29 mouse cellular contexts compared by ENCODE assay signal in the genomic region with DNA sequence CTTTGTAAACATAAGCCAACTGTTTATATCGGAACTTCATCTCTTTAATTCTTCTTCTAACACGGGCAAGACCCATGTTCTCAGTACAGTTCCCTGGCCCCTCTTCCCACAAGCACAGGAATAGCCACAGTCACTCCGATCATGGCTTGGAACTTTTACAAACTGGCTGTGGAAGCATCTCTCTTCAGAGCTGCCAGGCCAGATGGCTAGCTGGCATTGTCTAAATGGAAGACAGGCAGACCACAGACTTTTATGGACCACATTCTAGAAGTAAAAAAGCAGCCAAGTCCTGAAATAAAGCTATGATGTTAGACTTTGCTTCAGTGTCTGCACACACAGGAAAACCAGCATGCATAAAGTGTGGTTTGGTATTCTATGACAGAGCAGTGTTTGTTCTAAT. TPM values are rescaled to one million over a fixed set of nuclear protein-coding genes. Genes with fewer than 3 reads are reported as not detected.
A peak's percentile ranks its signal among the peaks of the same experiment; 100 is the strongest.
DNase-seq lines count a peak whose midpoint lies in the region; ATAC-seq and TF ChIP-seq lines count a peak whose summit lies in the region.
"Had no signal": no experiment of that assay in that cellular context is flagged by ENCODE, and none has a peak within 500 bp of the region (broad histone marks: within the 10 kb centered on the region; RNA-seq: fewer than 3 reads in every experiment).

No protein-coding gene starts in this region.

- no peaks in the 10 kb centered on the region for H3K36me3 ChIP-seq in forebrain, embryonic 16.5 days (ENCODE audit: control insufficient read depth, insufficient read depth)
- no peaks in the 10 kb centered on the region for H3K36me3 ChIP-seq in forebrain, embryonic 10.5 days (replicated peaks)
- H3K36me3 ChIP-seq in kidney, adult 2 months (ENCODE audit: control insufficient read depth, insufficient read depth, low read length) = no peaks in the 10 kb centered on the region
- H3K36me3 ChIP-seq: embryonic facial prominence, embryonic 13.5 days; forebrain, embryonic 12.5 days; heart, embryonic 15.5 days; limb, embryonic 12.5 days; liver, embryonic 13.5 days; lung, embryonic 15.5 days; midbrain, embryonic 12.5 days; neural tube, embryonic 15.5 days had no signal

- no peak for DNase-seq in forebrain, embryonic 10.5 days (ENCODE audit: extremely low spot score, low spot score)
- DNase-seq in left cerebral cortex, adult 2 months (ENCODE audit: extremely low spot score in 1 of 2, low spot score in 2 of 2) = no peak
- DNase-seq in left cerebral cortex, postnatal 4 days = no peak
- peak; percentile 60 for DNase-seq in brain, embryonic 18.5 days (ENCODE audit: low read depth, low spot score)
- peak; percentile 18 to 43 for DNase-seq in left cerebral cortex, postnatal 14 days (ENCODE audit: low spot score in 2 of 2)
- DNase-seq in yolk sac, embryonic 10.5 days (ENCODE audit: low spot score) = no peak
- DNase-seq in kidney, adult 2 months = no peak
- DNase-seq: adrenal gland, postnatal 36 days; heart, adult 2 months; kidney, adult 18-20 months; kidney, postnatal 4 days; liver, embryonic 13.5 days; thymus, postnatal 14 days had no signal

- intact Hi-C loops in left cerebral cortex, adult 2 months (cut with DNase I) = loop anchor here (10.0 kb wide), 1 partner anchor 649 kb away; the partner anchor contains the start of genes Lpxn and Zfp91
- intact Hi-C loops in left cerebral cortex, postnatal 4 days (cut with DNase I) = no loop called here
- intact Hi-C loops in left cerebral cortex, postnatal 14 days (cut with DNase I) = loop anchor here (10.0 kb wide), 1 partner anchor 229 kb away; no protein-coding TSS in a partner anchor

- no peak overlapping the region for H3K4me2 ChIP-seq in forebrain, embryonic 16.5 days (ENCODE audit: low read length)
- H3K4me2 ChIP-seq: embryonic facial prominence, embryonic 13.5 days; forebrain, embryonic 12.5 days; heart, embryonic 15.5 days; limb, embryonic 12.5 days; liver, embryonic 13.5 days; lung, embryonic 15.5 days; midbrain, embryonic 12.5 days; neural tube, embryonic 15.5 days had no signal

- no peak overlapping the region for H3K9ac ChIP-seq in forebrain, embryonic 16.5 days (replicated peaks; ENCODE audit: low read depth, low read length)
- H3K9ac ChIP-seq: embryonic facial prominence, embryonic 13.5 days; forebrain, embryonic 12.5 days; heart, embryonic 15.5 days; limb, embryonic 12.5 days; liver, embryonic 13.5 days; lung, embryonic 15.5 days; midbrain, embryonic 12.5 days; neural tube, embryonic 15.5 days had no signal

- ATAC-seq in forebrain, embryonic 16.5 days = 0 out of 2 replicates have a peak, but pooled peaks have one; percentile 49
- ATAC-seq: Patski had no signal

- no peak for TF ChIP-seq POLR2A in kidney, adult 2 months (IDR thresholded peaks at IDR 0.05; ENCODE audit: low read depth, low read length)

- H3K27ac ChIP-seq in forebrain, embryonic 16.5 days (ENCODE audit: low read length) = no peak overlapping the region
- no peak overlapping the region for H3K27ac ChIP-seq in forebrain, embryonic 10.5 days
- peak overlapping the region; percentile 74 for H3K27ac ChIP-seq in left cerebral cortex, adult 2 months
- no peak overlapping the region for H3K27ac ChIP-seq in kidney, adult 2 months (ENCODE audit: insufficient read depth, low read depth, low read length)
- H3K27ac ChIP-seq: embryonic facial prominence, embryonic 13.5 days; forebrain, embryonic 12.5 days; heart, adult 2 months; heart, embryonic 15.5 days; limb, embryonic 12.5 days; liver, embryonic 13.5 days; lung, embryonic 15.5 days; macrophage; midbrain, embryonic 12.5 days; neural tube, embryonic 15.5 days had no signal

- H3K4me3 ChIP-seq in forebrain, embryonic 16.5 days (replicated peaks; ENCODE audit: low read length) = no peak overlapping the region
- no peak overlapping the region for H3K4me3 ChIP-seq in forebrain, embryonic 10.5 days
- no peak overlapping the region for H3K4me3 ChIP-seq in left cerebral cortex, adult 2 months
- H3K4me3 ChIP-seq in kidney, adult 2 months (ENCODE audit: insufficient read depth, low read depth, low read length) = no peak overlapping the region
- H3K4me3 ChIP-seq: embryonic facial prominence, embryonic 13.5 days; forebrain, embryonic 12.5 days; heart, adult 2 months; heart, embryonic 15.5 days; limb, embryonic 12.5 days; liver, embryonic 13.5 days; lung, embryonic 15.5 days; midbrain, embryonic 12.5 days; neural tube, embryonic 15.5 days had no signal

- 0 out of 2 replicates have a peak, but pooled peaks cover 2% of the 10 kb centered on the region for H3K4me1 ChIP-seq in forebrain, embryonic 16.5 days (replicated peaks; ENCODE audit: control insufficient read depth, insufficient read depth, low read length)
- H3K4me1 ChIP-seq in forebrain, embryonic 10.5 days = no peaks in the 10 kb centered on the region
- no peaks in the 10 kb centered on the region for H3K4me1 ChIP-seq in kidney, adult 2 months (ENCODE audit: control insufficient read depth, insufficient read depth, low read length)
- H3K4me1 ChIP-seq: forebrain, embryonic 12.5 days; heart, embryonic 15.5 days; limb, embryonic 12.5 days; liver, embryonic 13.5 days; lung, embryonic 15.5 days; midbrain, embryonic 12.5 days had no signal

- H3K9me3 ChIP-seq in forebrain, embryonic 16.5 days (ENCODE audit: control insufficient read depth, low read length) = no peaks in the 10 kb centered on the region
- no peaks in the 10 kb centered on the region for H3K9me3 ChIP-seq in forebrain, embryonic 10.5 days
- H3K9me3 ChIP-seq: embryonic facial prominence, embryonic 13.5 days; forebrain, embryonic 12.5 days; heart, embryonic 15.5 days; limb, embryonic 12.5 days; liver, embryonic 13.5 days; lung, embryonic 15.5 days; midbrain, embryonic 12.5 days; neural tube, embryonic 15.5 days had no signal

- no peaks in the 10 kb centered on the region for H3K27me3 ChIP-seq in forebrain, embryonic 16.5 days (replicated peaks; ENCODE audit: control insufficient read depth, insufficient read depth, low read length)
- H3K27me3 ChIP-seq in forebrain, embryonic 10.5 days (ENCODE audit: poor library complexity, severe bottlenecking) = no peaks in the 10 kb centered on the region
- H3K27me3 ChIP-seq in kidney, adult 2 months (replicated peaks; ENCODE audit: control insufficient read depth, insufficient read depth, low read length) = no peaks in the 10 kb centered on the region
- H3K27me3 ChIP-seq: embryonic facial prominence, embryonic 13.5 days; forebrain, embryonic 12.5 days; heart, embryonic 15.5 days; limb, embryonic 12.5 days; liver, embryonic 13.5 days; lung, embryonic 15.5 days; midbrain, embryonic 12.5 days; neural tube, embryonic 15.5 days had no signal

- no peak for TF ChIP-seq CTCF in left cerebral cortex, adult 2 months (IDR thresholded peaks at IDR 0.05)
- no peak for TF ChIP-seq CTCF in kidney, adult 2 months (conservative IDR thresholded peaks at IDR 0.05; ENCODE audit: insufficient read depth, insufficient read length, low read depth, low read length)

- WGBS in forebrain, embryonic 16.5 days = 85% methylated on average over 3 of the region's 3 CpGs
- WGBS in forebrain, embryonic 10.5 days = 88% methylated on average over 3 of the region's 3 CpGs
- 90% methylated on average over 3 of the region's 3 CpGs for WGBS in kidney, adult 2 months

RNA-seq across cellular contexts. Expression of gene Olfr76, which starts 22.4 kb away (rescaled TPM):
- not detected in 2 replicates for polyA plus RNA-seq in forebrain, embryonic 16.5 days (2015; fragmentation: Nextera tagmentation; extraction: Ambion mirVana)
- not detected in 2 replicates for polyA plus RNA-seq in forebrain, embryonic 10.5 days (2016; fragmentation: Nextera tagmentation; extraction: Ambion mirVana)
- total RNA-seq in left cerebral cortex, adult 2 months (2021) = not detected
- not detected for total RNA-seq in left cerebral cortex, postnatal 4 days (2021)
- total RNA-seq in left cerebral cortex, postnatal 14 days (2021) = not detected
- polyA plus RNA-seq in kidney, adult 2 months (2012; rRNA removed) = not detected in 2 replicates
- total RNA-seq: adrenal gland, postnatal 36 days; common myeloid progenitor, adult 5-6 weeks; gastrocnemius, adult 8-10 months; heart, adult 2 months; hematopoietic stem cell, adult 5-6 weeks had no signal
- polyA plus RNA-seq: C2C12; embryonic facial prominence, embryonic 13.5 days; forebrain, embryonic 12.5 days; heart, adult 2 months; heart, embryonic 15.5 days; limb, embryonic 12.5 days; liver, embryonic 13.5 days; lung, embryonic 15.5 days; macrophage; midbrain, embryonic 12.5 days; neural tube, embryonic 15.5 days; Patski; spleen, adult 2 months had no signal

RNA-seq across cellular contexts. Expression of gene Olfr1555-ps1, which starts 24.5 kb away (rescaled TPM):
- polyA plus RNA-seq in forebrain, embryonic 16.5 days (2015; fragmentation: Nextera tagmentation; extraction: Ambion mirVana) = not detected in 2 replicates
- polyA plus RNA-seq in forebrain, embryonic 10.5 days (2016; fragmentation: Nextera tagmentation; extraction: Ambion mirVana) = not detected in 2 replicates
- total RNA-seq in left cerebral cortex, adult 2 months (2021) = not detected
- not detected for total RNA-seq in left cerebral cortex, postnatal 4 days (2021)
- not detected for total RNA-seq in left cerebral cortex, postnatal 14 days (2021)
- polyA plus RNA-seq in kidney, adult 2 months (2012; rRNA removed) = not detected in 2 replicates
- total RNA-seq: adrenal gland, postnatal 36 days; common myeloid progenitor, adult 5-6 weeks; gastrocnemius, adult 8-10 months; heart, adult 2 months; hematopoietic stem cell, adult 5-6 weeks had no signal
- polyA plus RNA-seq: C2C12; embryonic facial prominence, embryonic 13.5 days; forebrain, embryonic 12.5 days; heart, adult 2 months; heart, embryonic 15.5 days; limb, embryonic 12.5 days; liver, embryonic 13.5 days; lung, embryonic 15.5 days; macrophage; midbrain, embryonic 12.5 days; neural tube, embryonic 15.5 days; Patski; spleen, adult 2 months; stomach, embryonic 16.5 days had no signal

RNA-seq across cellular contexts. Expression of gene Olfr1428, which starts 29.8 kb away (rescaled TPM):
- not detected in 2 replicates for polyA plus RNA-seq in forebrain, embryonic 16.5 days (2015; fragmentation: Nextera tagmentation; extraction: Ambion mirVana)
- polyA plus RNA-seq in forebrain, embryonic 10.5 days (2016; fragmentation: Nextera tagmentation; extraction: Ambion mirVana) = not detected in 2 replicates
- total RNA-seq in left cerebral cortex, adult 2 months (2021) = not detected
- total RNA-seq in left cerebral cortex, postnatal 4 days (2021) = not detected
- total RNA-seq in left cerebral cortex, postnatal 14 days (2021) = not detected
- polyA plus RNA-seq in kidney, adult 2 months (2012; rRNA removed) = not detected in 2 replicates
- total RNA-seq: adrenal gland, postnatal 36 days; common myeloid progenitor, adult 5-6 weeks; gastrocnemius, adult 8-10 months; heart, adult 2 months; hematopoietic stem cell, adult 5-6 weeks had no signal
- polyA plus RNA-seq: C2C12; embryonic facial prominence, embryonic 13.5 days; forebrain, embryonic 12.5 days; heart, adult 2 months; heart, embryonic 15.5 days; limb, embryonic 12.5 days; liver, embryonic 13.5 days; lung, embryonic 15.5 days; macrophage; midbrain, embryonic 12.5 days; neural tube, embryonic 15.5 days; Patski; spleen, adult 2 months; stomach, embryonic 16.5 days had no signal

RNA-seq across cellular contexts. Expression of gene Olfr1427, which starts 42.3 kb away (rescaled TPM):
- polyA plus RNA-seq in forebrain, embryonic 16.5 days (2015; fragmentation: Nextera tagmentation; extraction: Ambion mirVana) = not detected in 2 replicates
- polyA plus RNA-seq in forebrain, embryonic 10.5 days (2016; fragmentation: Nextera tagmentation; extraction: Ambion mirVana) = not detected in 2 replicates
- not detected for total RNA-seq in left cerebral cortex, adult 2 months (2021)
- total RNA-seq in left cerebral cortex, postnatal 4 days (2021) = not detected
- total RNA-seq in left cerebral cortex, postnatal 14 days (2021) = not detected
- polyA plus RNA-seq in kidney, adult 2 months (2012; rRNA removed) = not detected in 2 replicates
- total RNA-seq: adrenal gland, postnatal 36 days; common myeloid progenitor, adult 5-6 weeks; gastrocnemius, adult 8-10 months; heart, adult 2 months; hematopoietic stem cell, adult 5-6 weeks had no signal
- polyA plus RNA-seq: C2C12; embryonic facial prominence, embryonic 13.5 days; forebrain, embryonic 12.5 days; heart, adult 2 months; heart, embryonic 15.5 days; limb, embryonic 12.5 days; liver, embryonic 13.5 days; lung, embryonic 15.5 days; macrophage; midbrain, embryonic 12.5 days; neural tube, embryonic 15.5 days; Patski; spleen, adult 2 months; stomach, embryonic 16.5 days had no signal

RNA-seq across cellular contexts. Expression of gene Olfr1426, which starts 53.6 kb away (rescaled TPM):
- not detected in 2 replicates for polyA plus RNA-seq in forebrain, embryonic 16.5 days (2015; fragmentation: Nextera tagmentation; extraction: Ambion mirVana)
- polyA plus RNA-seq in forebrain, embryonic 10.5 days (2016; fragmentation: Nextera tagmentation; extraction: Ambion mirVana) = not detected in 2 replicates
- total RNA-seq in left cerebral cortex, adult 2 months (2021) = not detected
- not detected for total RNA-seq in left cerebral cortex, postnatal 4 days (2021)
- not detected for total RNA-seq in left cerebral cortex, postnatal 14 days (2021)
- polyA plus RNA-seq in kidney, adult 2 months (2012; rRNA removed) = not detected in 2 replicates
- total RNA-seq: adrenal gland, postnatal 36 days; common myeloid progenitor, adult 5-6 weeks; gastrocnemius, adult 8-10 months; heart, adult 2 months; hematopoietic stem cell, adult 5-6 weeks had no signal
- polyA plus RNA-seq: C2C12; embryonic facial prominence, embryonic 13.5 days; forebrain, embryonic 12.5 days; heart, adult 2 months; heart, embryonic 15.5 days; limb, embryonic 12.5 days; liver, embryonic 13.5 days; lung, embryonic 15.5 days; macrophage; midbrain, embryonic 12.5 days; neural tube, embryonic 15.5 days; Patski; spleen, adult 2 months; stomach, embryonic 16.5 days had no signal

Comparison
In these comparisons a context has a peak if more than half of its experiments do, and no peak if none do; other contexts are left out.
1. DNase-seq: peak in brain, embryonic 18.5 days (single experiment) and left cerebral cortex, postnatal 14 days (2 of 2); none in forebrain, embryonic 10.5 days (single experiment), left cerebral cortex, adult 2 months (0 of 2), left cerebral cortex, postnatal 4 days (single experiment), yolk sac, embryonic 10.5 days (single experiment) and kidney, adult 2 months (single experiment).